8 mouse cellular contexts compared by ENCODE assay signal in the genomic region with DNA sequence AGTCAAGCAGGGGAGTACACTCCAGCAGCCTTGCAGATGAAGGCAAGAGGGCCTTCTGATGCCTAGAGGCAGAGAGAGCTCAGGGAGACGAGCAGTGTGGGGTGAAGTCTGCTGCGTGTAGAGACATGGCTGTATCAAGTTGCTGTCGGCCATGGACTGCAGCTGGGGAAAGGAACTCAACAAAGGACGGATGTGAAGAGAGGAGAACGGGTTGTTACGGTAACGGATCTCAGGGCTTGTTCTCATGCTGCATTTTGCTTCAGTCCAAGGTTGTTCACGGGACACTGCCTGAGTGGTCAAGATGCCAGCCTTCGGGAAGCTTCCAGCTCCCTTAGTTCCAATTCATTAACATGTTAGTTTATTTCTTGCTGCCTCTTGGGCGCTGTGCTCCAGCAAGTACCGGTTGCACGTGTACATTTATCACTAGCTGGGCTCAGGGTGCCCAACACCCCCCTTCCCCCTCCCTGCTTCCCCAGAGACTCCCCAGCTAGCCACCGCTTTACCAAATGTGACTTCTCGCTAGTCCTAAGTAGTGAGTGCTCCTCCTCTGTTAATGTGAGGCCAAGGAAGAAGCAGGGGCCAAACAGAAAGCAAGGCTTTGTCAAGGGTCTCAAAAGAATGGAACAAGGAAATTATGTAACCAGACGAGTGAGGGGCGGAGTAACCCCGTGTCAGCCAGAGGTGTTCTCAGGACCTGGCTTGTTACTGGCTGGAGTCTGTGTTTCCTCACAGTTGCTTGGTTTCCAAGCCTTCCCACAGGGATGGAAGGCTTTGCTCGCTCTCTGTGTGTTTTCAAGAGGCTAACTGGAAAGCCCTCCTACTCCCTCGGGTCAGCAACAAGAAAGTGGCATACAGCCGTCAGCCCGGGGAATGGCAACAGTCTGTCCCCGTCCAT.
DNase-seq lines count a peak whose midpoint lies in the region; ATAC-seq and TF ChIP-seq lines count a peak whose summit lies in the region.

No protein-coding gene starts in this region.

- H3K4me1 ChIP-seq in kidney, postnatal 0 days (replicated peaks; ENCODE audit: insufficient read depth, low read length) = peaks cover 14% of the 10 kb centered on the region
- peaks cover 31% of the 10 kb centered on the region for H3K4me1 ChIP-seq in hindbrain, embryonic 13.5 days (replicated peaks)
- peaks cover 21% of the 10 kb centered on the region for H3K4me1 ChIP-seq in midbrain, embryonic 12.5 days

- no peak overlapping the region for H3K27ac ChIP-seq in kidney, postnatal 0 days
- H3K27ac ChIP-seq in hindbrain, embryonic 13.5 days = peak overlapping the region; percentile 14; the same call in 1 of the 2 replicates
- no peak overlapping the region for H3K27ac ChIP-seq in midbrain, embryonic 12.5 days (replicated peaks)

- ATAC-seq in kidney, postnatal 0 days (replicated peaks; ENCODE audit: low FRiP score, low read depth) = no peak
- ATAC-seq in hindbrain, embryonic 13.5 days (ENCODE audit: low FRiP score) = 0 out of 2 replicates have a peak, but pooled peaks have one; percentile 34
- no peak; the same call in 1 of the 2 replicates for ATAC-seq in midbrain, embryonic 12.5 days (ENCODE audit: low FRiP score, low read depth)

- peak; percentile 46 for DNase-seq in kidney, postnatal 0 days (ENCODE audit: low spot score)
- DNase-seq in kidney, postnatal 10 days = no peak
- DNase-seq in embryo, embryonic 11 days = peak; percentile 42
- no peak for DNase-seq in adrenal gland, adult 8-10 months
- no peak for DNase-seq in c-Kit-positive CD71-positive TER-119-positive erythroid progenitor cells, embryonic 14.5 days (ENCODE audit: low spot score)
- no peak for DNase-seq in kidney, adult 11 months

- no peaks in the 10 kb centered on the region for H3K27me3 ChIP-seq in kidney, postnatal 0 days (ENCODE audit: insufficient read depth, low read length)
- H3K27me3 ChIP-seq in hindbrain, embryonic 13.5 days = no peaks in the 10 kb centered on the region
- H3K27me3 ChIP-seq in midbrain, embryonic 12.5 days = peaks cover 12% of the 10 kb centered on the region

- H3K4me3 ChIP-seq in kidney, postnatal 0 days (replicated peaks; ENCODE audit: low read depth, low read length) = no peak overlapping the region
- H3K4me3 ChIP-seq in hindbrain, embryonic 13.5 days = no peak overlapping the region
- no peak overlapping the region for H3K4me3 ChIP-seq in midbrain, embryonic 12.5 days

- peak overlapping the region; percentile 45 for H3K4me2 ChIP-seq in kidney, postnatal 0 days (ENCODE audit: low read length)
- 0 out of 2 replicates have a peak overlapping the region, but pooled peaks have one; percentile 8 for H3K4me2 ChIP-seq in hindbrain, embryonic 13.5 days
- H3K4me2 ChIP-seq in midbrain, embryonic 12.5 days (replicated peaks) = peak overlapping the region; percentile 17; the same call in 1 of the 2 replicates

- no peak overlapping the region; the same call in 1 of the 2 replicates for H3K9ac ChIP-seq in kidney, postnatal 0 days (ENCODE audit: low read depth, low read length)
- H3K9ac ChIP-seq in hindbrain, embryonic 13.5 days = no peak overlapping the region
- H3K9ac ChIP-seq in midbrain, embryonic 12.5 days (replicated peaks) = no peak overlapping the region

- WGBS in kidney, postnatal 0 days = 31% methylated on average over 22 of the region's 22 CpGs
- WGBS in hindbrain, embryonic 13.5 days = 34% methylated on average over 22 of the region's 22 CpGs
- WGBS in midbrain, embryonic 12.5 days = 43% methylated on average over 22 of the region's 22 CpGs

- H3K9me3 ChIP-seq in kidney, postnatal 0 days (replicated peaks; ENCODE audit: low read length) = no peaks in the 10 kb centered on the region
- H3K9me3 ChIP-seq in hindbrain, embryonic 13.5 days = no peaks in the 10 kb centered on the region
- no peaks in the 10 kb centered on the region for H3K9me3 ChIP-seq in midbrain, embryonic 12.5 days

- H3K36me3 ChIP-seq in kidney, postnatal 0 days (ENCODE audit: insufficient read depth, low read length) = no peaks in the 10 kb centered on the region
- H3K36me3 ChIP-seq in hindbrain, embryonic 13.5 days = no peaks in the 10 kb centered on the region
- no peaks in the 10 kb centered on the region for H3K36me3 ChIP-seq in midbrain, embryonic 12.5 days

- TF ChIP-seq CTCF in kidney, postnatal 0 days (IDR thresholded peaks at IDR 0.05; ENCODE audit: low read depth) = no peak

Comparison
In these comparisons a context has a peak if more than half of its experiments do, and no peak if none do; other contexts are left out.
1. DNase-seq: peak in kidney, postnatal 0 days (single experiment) and embryo, embryonic 11 days (single experiment); none in kidney, postnatal 10 days (single experiment), adrenal gland, adult 8-10 months (single experiment), c-Kit-positive CD71-positive TER-119-positive erythroid progenitor cells, embryonic 14.5 days (single experiment) and kidney, adult 11 months (single experiment).
2. Peak in every context shown above with its lines, with median percentiles within 50 percentile points of each other: H3K4me2 ChIP-seq.